Mouse (Mus musculus): ENCODE results near the gene Dync2li1. TPM values are rescaled to one million over a fixed set of nuclear protein-coding genes. Genes with fewer than 3 reads are reported as not detected.

Gene Dync2li1
- polyA plus RNA-seq, 1 experiment from 2014 or later, result 59.9 TPM

DNA sequence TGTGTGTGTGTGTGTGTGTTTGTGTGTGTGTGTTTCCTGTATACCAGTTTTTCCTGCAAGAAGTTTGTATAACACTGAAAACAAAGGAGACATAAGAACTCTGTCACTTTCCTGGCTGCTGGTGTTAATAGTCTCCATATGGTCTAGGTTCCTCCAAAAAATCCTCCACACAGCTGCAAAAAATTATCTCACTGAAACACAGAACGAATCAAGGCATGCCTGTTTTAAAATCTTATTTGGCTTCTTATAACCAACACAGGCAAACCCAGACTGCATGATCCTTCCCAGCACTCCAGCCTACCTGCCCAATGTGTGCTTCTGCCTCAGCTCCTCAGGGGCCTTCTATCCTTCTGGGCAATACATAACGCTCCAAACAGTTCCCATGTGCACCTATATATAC is 3.4 kb upstream of the Dync2li1 start:
- Histone ChIP-seq H3K4me3 (replicated peaks; ENCODE audit: low read depth, low read length) (no peak overlapping the region), H3K4me2 (ENCODE audit: low read length) (no peak overlapping the region), H3K36me3 (ENCODE audit: insufficient read depth, low read length) (peaks cover 3% of the 10 kb centered on the region; the same call in 1 of the 2 replicates), H3K4me1 (replicated peaks; ENCODE audit: insufficient read depth, low read length) (peaks cover 8% of the 10 kb centered on the region; the same call in 1 of the 2 replicates), H3K27ac (no peak overlapping the region), H3K9ac (ENCODE audit: low read depth, low read length) (no peak overlapping the region), H3K9me3 (replicated peaks; ENCODE audit: low read length) (no peaks in the 10 kb centered on the region), H3K27me3 (ENCODE audit: insufficient read depth, low read length) (no peaks in the 10 kb centered on the region)
- ATAC-seq (replicated peaks; ENCODE audit: low FRiP score, low read depth) (no peak), DNase-seq (ENCODE audit: low spot score) (peak; percentile 80)
- TF ChIP-seq CTCF (IDR thresholded peaks at IDR 0.05; ENCODE audit: low read depth), result no peak
- 76% methylated on average over 2 of the region's 2 CpGs for WGBS

DNA sequence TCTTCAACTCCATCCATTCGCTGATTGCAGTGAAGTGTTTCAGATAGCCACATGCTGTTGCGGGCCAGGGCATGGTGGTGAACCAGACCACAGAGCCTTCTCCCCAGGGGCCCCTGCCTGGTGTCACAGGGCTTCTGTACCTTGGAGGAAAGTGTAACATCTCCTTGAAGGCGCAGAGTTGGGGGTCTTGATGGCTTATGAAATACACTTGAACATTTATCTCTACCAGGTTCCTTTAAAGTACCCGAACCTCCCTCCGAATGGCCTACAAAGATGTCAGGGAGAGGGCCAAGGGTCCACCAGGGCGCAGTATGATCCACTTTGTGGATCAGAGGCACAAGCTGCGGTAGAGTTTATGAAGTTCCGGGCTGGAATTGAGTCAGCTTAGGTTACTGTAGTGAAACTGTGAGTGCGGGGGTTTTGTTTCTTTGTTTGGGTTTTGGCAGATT is 585 bp downstream of the Dync2li1 start:
- Histone ChIP-seq H3K4me3 (replicated peaks; ENCODE audit: low read depth, low read length) (peak overlapping the region; percentile 45), H3K9me3 (replicated peaks; ENCODE audit: low read length) (no peaks in the 10 kb centered on the region), H3K27me3 (ENCODE audit: insufficient read depth, low read length) (no peaks in the 10 kb centered on the region), H3K4me1 (replicated peaks; ENCODE audit: insufficient read depth, low read length) (peaks cover 8% of the 10 kb centered on the region; the same call in 1 of the 2 replicates), H3K9ac (ENCODE audit: low read depth, low read length) (peak overlapping the region; percentile 51), H3K4me2 (ENCODE audit: low read length) (peak overlapping the region; percentile 75), H3K27ac (peak overlapping the region; percentile 71), H3K36me3 (ENCODE audit: insufficient read depth, low read length) (no peaks in the 10 kb centered on the region)
- DNase-seq (ENCODE audit: low spot score), result peak; percentile 77
- ATAC-seq (replicated peaks; ENCODE audit: low FRiP score, low read depth), result peak; percentile 55
- peak; percentile 56 for TF ChIP-seq CTCF (IDR thresholded peaks at IDR 0.05; ENCODE audit: low read depth)
- WGBS, result 15% methylated on average over 9 of the region's 9 CpGs

DNA sequence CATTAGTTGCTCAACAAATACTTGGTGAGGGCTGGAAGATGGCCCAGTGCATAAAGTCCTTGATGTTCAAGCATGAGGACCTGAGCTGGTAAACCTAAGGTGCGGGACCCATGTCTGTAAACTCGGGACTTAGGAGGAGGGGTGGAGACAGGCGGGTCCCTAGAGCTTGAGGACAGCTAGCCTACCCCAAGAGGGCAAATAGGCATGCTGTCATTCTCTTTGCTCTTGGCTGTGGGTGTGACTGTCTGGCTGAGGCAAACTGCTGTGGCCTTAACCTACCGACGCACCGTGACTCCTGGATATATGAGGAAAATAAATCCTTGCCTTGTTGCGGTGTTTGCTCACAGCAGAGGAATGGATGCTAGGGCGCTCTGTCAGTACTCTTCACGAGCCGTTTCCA is 1.4 kb downstream of the Dync2li1 start:
- Histone ChIP-seq H3K9ac (ENCODE audit: low read depth, low read length) (no peak overlapping the region), H3K27me3 (ENCODE audit: insufficient read depth, low read length) (no peaks in the 10 kb centered on the region), H3K4me3 (replicated peaks; ENCODE audit: low read depth, low read length) (no peak overlapping the region), H3K9me3 (replicated peaks; ENCODE audit: low read length) (no peaks in the 10 kb centered on the region), H3K4me1 (replicated peaks; ENCODE audit: insufficient read depth, low read length) (peaks cover 8% of the 10 kb centered on the region; the same call in 1 of the 2 replicates), H3K36me3 (ENCODE audit: insufficient read depth, low read length) (no peaks in the 10 kb centered on the region), H3K27ac (no peak overlapping the region), H3K4me2 (ENCODE audit: low read length) (no peak overlapping the region)
- ATAC-seq (replicated peaks; ENCODE audit: low FRiP score, low read depth) (no peak), DNase-seq (ENCODE audit: low spot score) (no peak)
- WGBS, result 67% methylated on average over 10 of the region's 10 CpGs
- TF ChIP-seq CTCF (IDR thresholded peaks at IDR 0.05; ENCODE audit: low read depth), result no peak

DNA sequence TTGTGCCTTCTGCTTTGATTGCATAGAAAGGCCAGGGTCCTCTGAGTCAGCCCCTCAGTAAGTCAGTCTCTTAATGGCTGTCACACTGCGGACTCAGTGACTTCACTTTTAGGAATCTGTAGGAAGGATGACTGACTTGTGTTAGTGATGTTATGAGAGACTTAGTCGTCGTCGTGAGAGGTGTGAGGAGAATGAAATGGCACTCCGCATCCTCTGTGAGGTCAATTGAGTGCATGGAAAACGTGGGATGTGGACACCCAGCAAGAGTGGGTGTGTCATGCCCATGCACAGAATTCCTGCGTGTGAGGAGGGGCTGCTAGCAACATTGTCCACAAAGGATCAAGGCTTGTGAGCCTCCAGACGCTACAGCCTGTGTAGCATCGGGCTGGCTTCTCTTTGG is 2.3 kb downstream of the Dync2li1 start:
- WGBS, result 82% methylated on average over 9 of the region's 9 CpGs
- ATAC-seq (replicated peaks; ENCODE audit: low FRiP score, low read depth), result no peak
- DNase-seq (ENCODE audit: low spot score), result no peak

DNA sequence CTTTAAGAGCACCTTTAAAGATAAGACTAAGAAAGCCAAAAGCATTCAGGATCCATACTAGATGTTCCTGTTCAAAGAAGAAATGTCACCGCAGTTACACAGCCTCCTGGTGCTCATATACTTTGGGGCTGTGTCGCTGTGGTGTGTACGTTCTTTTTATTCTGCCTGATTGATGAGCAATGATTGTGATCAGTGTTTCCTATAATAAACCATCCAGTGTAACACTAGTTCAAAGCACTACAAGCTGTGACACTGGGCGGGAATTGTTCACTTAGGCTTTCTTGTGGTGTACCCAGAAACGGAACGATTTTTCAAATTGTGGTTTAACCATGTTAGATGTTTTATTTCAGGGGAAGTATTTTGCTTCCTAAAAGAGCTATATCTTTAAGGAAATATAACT is 5.5 kb downstream of the Dync2li1 start:
- ATAC-seq (replicated peaks; ENCODE audit: low FRiP score, low read depth), result no peak
- H3K4me1 ChIP-seq (replicated peaks; ENCODE audit: insufficient read depth, low read length), result peaks cover 6% of the 10 kb centered on the region; the same call in 1 of the 2 replicates
- no peak overlapping the region for H3K27ac ChIP-seq
- no peak overlapping the region for H3K9ac ChIP-seq (ENCODE audit: low read depth, low read length)
- no peaks in the 10 kb centered on the region for H3K27me3 ChIP-seq (ENCODE audit: insufficient read depth, low read length)
- no peak for DNase-seq (ENCODE audit: low spot score)
- no peaks in the 10 kb centered on the region for H3K9me3 ChIP-seq (replicated peaks; ENCODE audit: low read length)
- TF ChIP-seq CTCF (IDR thresholded peaks at IDR 0.05; ENCODE audit: low read depth), result no peak
- no peaks in the 10 kb centered on the region for H3K36me3 ChIP-seq (ENCODE audit: insufficient read depth, low read length)
- WGBS, result 84% methylated on average over 6 of the region's 6 CpGs
- H3K4me3 ChIP-seq (replicated peaks; ENCODE audit: low read depth, low read length), result no peak overlapping the region
- H3K4me2 ChIP-seq (ENCODE audit: low read length), result no peak overlapping the region

More for the DNA sequence above, 2.3 kb downstream of the Dync2li1 start:
- no peak for TF ChIP-seq CTCF (IDR thresholded peaks at IDR 0.05; ENCODE audit: low read depth)
- Histone ChIP-seq H3K4me2 (ENCODE audit: low read length) (no peak overlapping the region), H3K27me3 (ENCODE audit: insufficient read depth, low read length) (no peaks in the 10 kb centered on the region), H3K36me3 (ENCODE audit: insufficient read depth, low read length) (no peaks in the 10 kb centered on the region), H3K9me3 (replicated peaks; ENCODE audit: low read length) (no peaks in the 10 kb centered on the region), H3K27ac (no peak overlapping the region), H3K4me3 (replicated peaks; ENCODE audit: low read depth, low read length) (no peak overlapping the region), H3K4me1 (replicated peaks; ENCODE audit: insufficient read depth, low read length) (peaks cover 8% of the 10 kb centered on the region; the same call in 1 of the 2 replicates), H3K9ac (ENCODE audit: low read depth, low read length) (no peak overlapping the region)

DNA sequence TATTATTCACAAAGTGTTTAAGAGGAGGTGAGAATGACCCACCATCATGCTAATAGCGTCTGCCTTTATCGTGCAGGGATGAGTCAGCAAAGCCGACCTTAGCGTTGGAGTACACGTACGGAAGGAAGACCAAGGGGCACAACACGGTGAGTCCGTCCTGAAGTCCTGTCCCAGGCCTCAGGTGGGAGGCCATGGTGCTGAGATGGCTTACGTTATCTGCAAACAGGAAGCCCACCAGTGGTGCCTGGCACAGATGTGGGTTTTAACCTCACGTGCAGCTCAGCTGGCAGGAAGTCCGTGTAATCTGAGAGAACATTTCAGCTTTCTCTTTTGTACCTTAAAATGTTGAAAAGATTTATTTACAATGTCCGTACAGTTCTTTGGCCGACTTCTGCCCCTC is 7.1 kb downstream of the Dync2li1 start:
- no peaks in the 10 kb centered on the region for H3K36me3 ChIP-seq (ENCODE audit: insufficient read depth, low read length)
- H3K9ac ChIP-seq (ENCODE audit: low read depth, low read length), result no peak overlapping the region
- H3K4me2 ChIP-seq (ENCODE audit: low read length), result no peak overlapping the region
- H3K27me3 ChIP-seq (ENCODE audit: insufficient read depth, low read length), result no peaks in the 10 kb centered on the region
- no peaks in the 10 kb centered on the region for H3K9me3 ChIP-seq (replicated peaks; ENCODE audit: low read length)
- no peak for DNase-seq (ENCODE audit: low spot score)
- WGBS, result 76% methylated on average over 13 of the region's 13 CpGs
- no peak overlapping the region for H3K27ac ChIP-seq
- no peak overlapping the region for H3K4me3 ChIP-seq (replicated peaks; ENCODE audit: low read depth, low read length)
- ATAC-seq (replicated peaks; ENCODE audit: low FRiP score, low read depth), result no peak
- H3K4me1 ChIP-seq (replicated peaks; ENCODE audit: insufficient read depth, low read length), result no peaks in the 10 kb centered on the region
- TF ChIP-seq CTCF (IDR thresholded peaks at IDR 0.05; ENCODE audit: low read depth), result no peak

DNA sequence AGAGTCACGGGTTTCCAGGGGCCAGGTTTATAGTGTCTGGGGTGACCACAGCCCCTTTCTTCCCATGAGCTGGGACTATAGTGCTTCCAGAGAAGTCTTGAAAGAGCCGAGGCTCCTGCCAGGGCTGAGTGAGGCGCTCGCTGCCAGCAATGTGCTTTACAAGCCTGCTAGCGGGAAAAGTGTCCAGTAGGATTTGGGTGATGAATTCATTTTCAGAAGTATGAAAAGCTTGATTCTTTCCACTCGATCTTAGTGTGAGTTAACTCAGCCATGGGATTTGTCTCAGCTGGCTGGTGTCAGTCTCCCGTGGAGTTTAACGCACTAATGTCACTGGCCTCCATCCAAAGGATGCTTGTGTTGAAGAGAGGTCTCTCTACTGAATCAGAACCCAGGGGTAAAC is 10.0 kb downstream of the Dync2li1 start:
- Histone ChIP-seq H3K9me3 (replicated peaks; ENCODE audit: low read length) (no peaks in the 10 kb centered on the region), H3K9ac (ENCODE audit: low read depth, low read length) (no peak overlapping the region), H3K4me2 (ENCODE audit: low read length) (no peak overlapping the region), H3K4me3 (replicated peaks; ENCODE audit: low read depth, low read length) (no peak overlapping the region), H3K27ac (no peak overlapping the region), H3K4me1 (replicated peaks; ENCODE audit: insufficient read depth, low read length) (no peaks in the 10 kb centered on the region), H3K27me3 (ENCODE audit: insufficient read depth, low read length) (no peaks in the 10 kb centered on the region), H3K36me3 (ENCODE audit: insufficient read depth, low read length) (no peaks in the 10 kb centered on the region)
- TF ChIP-seq CTCF (IDR thresholded peaks at IDR 0.05; ENCODE audit: low read depth), result no peak
- DNase-seq (ENCODE audit: low spot score), result no peak
- WGBS, result 61% methylated on average over 8 of the region's 8 CpGs
- ATAC-seq (replicated peaks; ENCODE audit: low FRiP score, low read depth), result no peak
